Mouse (Mus musculus) thymus, postnatal 0 days (tissue): ENCODE data around the gene Lix1l. TPM values are rescaled to one million over a fixed set of nuclear protein-coding genes. Genes with fewer than 3 reads are reported as not detected.

Source experiments
- DNase-seq: peaks from one replicate; pipeline ENCODE4 v3.0.0-alpha.2; 2015; ENCODE audit warnings: low spot score
- polyA plus RNA-seq: library from polyadenylated mRNA; unstranded; fragments of >200 nt; fragmentation: Nextera tagmentation; extraction: Ambion mirVana; gene quantifications from 2 replicates; pipeline ENCODE4 v1.2.1, GENCODE M21; 2015

The Lix1l gene
- 1.7 TPM in 2 replicates for polyA plus RNA-seq

DNA sequence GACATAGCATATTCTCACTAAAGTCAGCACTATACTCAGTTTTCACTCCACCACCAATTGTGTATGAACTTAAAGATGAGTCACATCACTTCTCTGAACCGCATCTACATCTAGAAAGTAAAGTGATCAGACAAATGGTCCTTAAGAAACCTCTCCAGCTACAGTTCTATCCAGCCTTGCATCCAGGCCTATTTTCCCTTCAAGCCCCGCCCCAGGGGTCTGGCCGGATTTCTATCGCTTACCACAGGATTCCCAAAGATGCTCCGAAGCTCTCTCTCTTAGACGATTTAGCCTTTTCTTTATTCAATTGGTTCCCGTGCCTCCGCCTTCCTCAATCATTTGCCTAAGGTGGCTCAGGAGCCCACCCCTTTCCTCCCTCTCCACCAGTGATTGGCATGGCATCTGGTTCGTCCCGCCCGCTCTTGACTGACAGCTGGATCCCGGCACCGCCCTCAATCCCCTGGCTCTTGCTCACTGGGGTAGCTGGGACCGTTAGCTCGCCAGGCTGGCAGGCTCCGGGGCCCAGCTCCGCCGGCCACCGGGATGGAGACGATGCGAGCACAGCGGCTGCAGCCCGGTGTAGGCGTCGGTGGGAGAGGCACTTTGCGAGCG is at the start of gene Lix1l:
Gene Lix1l, plus strand, starts transcription at position 511 of the 612 bp plus-strand sequence.
- peak; percentile 92 for DNase-seq

DNA sequence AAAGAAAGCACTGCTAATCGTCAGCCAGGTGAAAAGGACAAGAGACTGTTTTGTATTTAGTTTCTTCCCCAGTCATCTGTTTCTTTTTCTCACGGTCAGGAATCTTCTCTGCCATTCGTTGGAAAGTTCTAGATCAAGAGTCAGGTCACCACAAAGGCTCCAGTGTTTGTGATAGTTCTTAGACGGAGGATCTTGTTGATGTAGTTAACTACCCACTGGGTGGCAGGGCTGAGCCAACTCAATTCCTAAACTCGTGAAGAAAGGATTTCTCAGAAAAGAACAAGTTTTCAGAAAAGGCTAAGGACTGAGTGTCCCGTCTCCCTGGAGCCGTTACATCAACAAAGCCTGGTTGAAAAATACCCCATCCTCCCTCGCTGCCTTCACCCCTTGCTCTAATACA is 49.7 kb upstream of the Lix1l start:
- peak; percentile 67 for DNase-seq

DNA sequence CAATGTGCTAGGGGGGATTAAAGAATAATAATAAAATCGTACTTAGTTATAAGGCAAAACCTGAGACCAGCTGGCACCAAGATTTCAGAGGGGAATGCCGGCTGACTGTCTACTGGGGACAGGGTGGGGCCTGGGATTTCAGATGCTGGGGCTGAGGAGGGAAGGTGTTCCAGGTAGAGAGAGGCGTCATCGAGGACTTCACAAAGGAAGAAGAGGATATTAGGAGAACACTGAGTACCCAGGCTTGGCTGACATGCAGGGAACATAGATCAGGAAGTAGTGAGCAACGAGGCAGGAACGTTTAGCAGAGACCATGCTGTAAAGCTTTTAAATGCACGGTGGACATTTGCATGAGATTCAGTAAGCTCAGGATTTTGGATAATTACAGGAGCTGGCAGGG is 49.1 kb upstream of the Lix1l start:
- DNase-seq, result no peak

DNA sequence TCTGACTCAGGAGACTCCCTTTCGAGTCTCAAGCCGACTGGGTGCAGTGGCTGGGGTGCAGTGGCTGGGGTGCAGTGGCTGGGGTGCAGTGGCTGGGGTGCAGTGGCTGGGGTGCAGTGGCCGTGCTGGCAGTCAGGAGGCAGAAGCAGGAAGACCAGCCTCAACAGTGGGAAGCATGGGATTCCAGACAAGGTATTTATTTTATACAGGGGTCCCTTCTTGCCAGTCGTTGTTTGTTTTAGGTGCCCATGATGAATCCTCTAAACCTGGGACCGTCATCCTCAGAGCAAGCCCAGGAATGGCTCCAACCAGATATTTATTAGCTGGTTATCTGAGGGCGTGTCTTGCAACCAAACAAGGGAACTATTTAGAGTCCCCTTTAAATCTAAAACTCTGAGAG is 47.3 kb upstream of the Lix1l start:
- no peak for DNase-seq

DNA sequence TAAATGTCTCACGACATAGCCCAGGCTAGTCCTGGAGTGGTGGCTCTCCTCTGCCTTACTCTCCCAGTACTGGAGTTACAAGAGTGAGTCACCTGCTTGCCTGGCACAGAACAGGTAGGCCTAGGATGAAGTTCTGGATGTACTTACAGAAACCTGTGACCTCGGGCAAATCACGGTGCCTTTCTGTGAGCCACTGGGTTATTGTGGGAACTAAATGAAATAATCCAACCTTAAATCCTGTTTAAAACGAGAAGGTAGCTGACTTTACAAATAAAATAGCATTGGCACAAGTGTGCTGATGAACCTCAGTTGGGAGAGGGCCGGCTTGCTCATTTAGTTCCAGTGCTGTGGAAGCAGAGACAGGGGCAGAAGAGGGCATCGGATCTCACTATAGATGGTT is 46.7 kb upstream of the Lix1l start:
- DNase-seq, result no peak

DNA sequence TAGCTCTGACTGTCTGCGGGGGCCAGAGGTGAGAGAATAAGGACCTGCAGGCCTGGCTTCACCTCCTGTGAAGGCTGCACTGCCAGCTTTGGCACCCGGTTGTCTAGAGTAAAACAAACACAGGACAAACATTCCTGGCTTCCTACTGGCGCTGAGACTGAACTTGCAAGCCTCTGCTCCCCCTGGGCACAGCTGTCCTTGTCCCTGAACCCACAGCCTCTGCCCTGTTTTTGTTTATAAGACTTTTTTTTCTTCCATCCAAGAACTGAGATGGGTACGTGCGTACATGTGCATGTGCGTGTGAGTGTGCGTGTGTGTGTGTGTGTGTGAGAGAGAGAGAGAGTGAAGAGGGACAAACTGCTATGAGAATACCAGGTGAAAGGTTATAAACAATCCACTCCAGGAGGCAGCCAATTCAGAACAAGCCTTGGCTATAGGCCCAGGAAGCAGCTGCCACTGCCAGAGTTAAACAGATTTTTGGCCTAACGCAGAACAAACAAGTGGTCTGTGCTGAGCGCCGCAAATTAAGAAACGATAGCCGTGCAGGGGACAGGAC is 45.8 kb upstream of the Lix1l start:
- DNase-seq, result peak; percentile 43

DNA sequence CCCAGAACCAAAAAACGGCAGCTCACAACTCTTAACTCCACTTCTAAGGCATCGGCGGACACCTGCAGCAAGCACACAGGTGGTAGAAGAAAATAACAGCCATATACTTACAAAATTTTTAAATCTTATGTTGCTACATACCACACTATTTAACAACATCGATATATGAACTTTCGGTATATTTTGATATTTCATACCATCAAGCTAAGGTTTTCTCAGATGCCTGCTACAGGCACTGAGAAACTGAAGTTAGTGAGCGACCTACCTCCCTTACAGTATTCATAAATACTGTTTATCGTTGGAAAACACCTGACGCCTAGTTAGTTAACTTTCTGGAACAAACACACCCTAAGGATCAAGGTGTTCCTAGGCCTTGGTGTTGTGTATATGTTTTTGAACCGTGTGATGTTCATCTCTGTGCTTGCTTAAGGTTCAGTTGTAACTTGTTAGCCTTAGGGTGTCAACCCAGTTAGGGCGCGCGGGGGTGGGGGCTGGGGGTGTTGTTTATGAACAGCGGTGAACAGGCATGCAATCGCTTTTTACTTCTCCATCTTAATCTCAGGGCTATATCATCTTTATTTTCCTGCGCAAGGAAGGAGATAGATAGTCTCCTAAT is 44.8 kb upstream of the Lix1l start:
- peak; percentile 37 for DNase-seq

DNA sequence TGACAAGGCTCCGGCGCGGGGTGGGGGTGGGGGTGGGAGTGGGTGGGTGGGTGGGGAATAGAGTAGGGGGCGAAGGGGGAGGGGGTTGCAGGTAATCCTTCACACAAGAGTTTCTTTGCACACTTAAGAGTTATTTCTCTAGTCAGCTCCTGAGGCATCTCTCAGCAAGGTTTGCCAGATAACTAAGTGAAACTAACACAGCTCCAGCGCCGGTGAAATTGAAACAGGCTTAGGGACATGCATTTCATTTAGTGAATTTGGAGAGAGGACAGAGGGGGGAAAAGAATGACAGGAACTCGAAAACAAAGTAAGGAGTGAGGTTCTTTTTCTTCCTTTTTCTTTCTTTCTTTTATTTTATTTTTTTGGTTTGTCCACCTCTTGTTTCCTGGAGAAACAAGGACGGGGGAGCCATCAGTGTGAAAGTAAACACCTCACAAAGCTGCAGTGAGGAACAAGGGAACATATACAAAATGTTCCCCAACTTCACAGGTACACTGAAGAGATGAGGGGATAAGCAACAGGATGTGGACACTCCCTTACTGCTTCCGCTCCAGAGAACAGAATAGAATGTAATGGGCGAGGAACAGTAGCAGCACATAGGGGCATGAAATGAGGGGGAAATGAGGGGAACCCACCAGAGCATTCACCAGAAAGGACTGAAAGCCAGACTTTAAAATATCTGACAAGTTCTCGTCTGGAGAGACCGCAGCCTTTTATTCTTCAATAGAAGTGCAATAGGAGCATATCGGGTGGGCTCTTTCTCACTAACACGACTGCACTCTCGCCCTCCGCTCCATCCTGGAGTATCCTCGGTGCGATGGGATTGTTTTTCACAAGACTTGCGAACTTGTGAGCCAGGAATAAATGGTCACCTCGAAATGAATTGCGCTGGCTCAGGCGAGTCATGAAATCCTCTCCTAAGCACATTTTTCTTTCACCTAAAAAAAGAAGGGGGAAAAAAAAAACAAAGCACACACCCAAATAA is 44.0 kb upstream of the Lix1l start:
- peak; percentile 79 for DNase-seq

DNA sequence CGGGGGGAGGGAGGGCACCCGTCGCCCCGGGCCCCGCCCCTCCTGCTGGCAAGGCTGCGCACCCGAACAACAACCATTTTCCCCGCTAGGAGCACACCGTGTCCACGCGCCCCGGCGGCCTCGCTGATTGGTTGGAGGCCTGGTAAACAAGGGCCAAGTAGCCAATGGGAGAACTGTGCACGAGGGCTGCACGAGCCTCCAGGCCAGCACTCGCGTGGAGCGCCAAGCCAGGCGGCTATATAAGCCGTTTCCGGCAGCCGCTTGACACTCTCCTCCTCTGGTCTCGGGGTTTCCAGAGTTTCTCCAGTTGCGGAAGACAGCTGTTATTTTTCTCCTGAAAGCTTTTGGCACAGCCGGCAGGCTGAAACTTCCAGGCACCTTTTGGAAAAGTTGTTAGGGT is 43.3 kb upstream of the Lix1l start, which contains the start of gene Txnip:
Gene Txnip, plus strand, starts transcription at position 264 of the 400 bp plus-strand sequence.
- DNase-seq, result peak; percentile 100

DNA sequence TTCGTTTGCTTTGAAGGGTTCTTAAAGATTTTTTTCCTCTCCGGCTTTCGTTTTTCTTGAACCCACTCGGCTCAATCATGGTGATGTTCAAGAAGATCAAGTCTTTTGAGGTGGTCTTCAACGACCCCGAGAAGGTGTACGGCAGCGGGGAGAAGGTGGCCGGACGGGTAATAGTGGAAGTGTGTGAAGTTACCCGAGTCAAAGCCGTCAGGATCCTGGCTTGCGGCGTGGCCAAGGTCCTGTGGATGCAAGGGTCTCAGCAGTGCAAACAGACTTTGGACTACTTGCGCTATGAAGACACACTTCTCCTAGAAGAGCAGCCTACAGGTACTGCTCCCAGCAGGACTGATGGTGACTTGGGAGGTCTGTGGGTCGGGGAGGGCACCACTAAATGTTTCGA is 42.8 kb upstream of the Lix1l start:
- no peak for DNase-seq

DNA sequence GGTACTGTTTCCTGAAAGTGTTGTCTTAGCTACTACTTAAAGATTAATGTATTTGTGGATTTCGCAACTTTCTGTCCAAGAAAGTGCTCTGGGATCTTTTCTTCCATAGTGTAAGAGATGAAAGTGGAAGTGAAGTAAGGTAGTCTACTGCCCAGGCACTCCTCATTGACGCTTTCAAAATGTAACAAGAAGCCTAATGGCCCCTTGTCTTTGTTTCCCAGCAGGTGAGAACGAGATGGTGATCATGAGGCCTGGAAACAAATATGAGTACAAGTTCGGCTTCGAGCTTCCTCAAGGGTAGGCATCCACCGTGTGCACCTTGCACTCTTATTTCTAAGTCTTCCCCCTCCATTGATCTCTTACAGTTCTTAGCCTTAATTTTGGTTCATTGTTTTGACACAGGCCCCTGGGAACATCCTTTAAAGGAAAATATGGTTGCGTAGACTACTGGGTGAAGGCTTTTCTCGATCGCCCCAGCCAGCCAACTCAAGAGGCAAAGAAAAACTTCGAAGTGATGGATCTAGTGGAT is 42.2 kb upstream of the Lix1l start:
- DNase-seq, result peak; percentile 44

DNA sequence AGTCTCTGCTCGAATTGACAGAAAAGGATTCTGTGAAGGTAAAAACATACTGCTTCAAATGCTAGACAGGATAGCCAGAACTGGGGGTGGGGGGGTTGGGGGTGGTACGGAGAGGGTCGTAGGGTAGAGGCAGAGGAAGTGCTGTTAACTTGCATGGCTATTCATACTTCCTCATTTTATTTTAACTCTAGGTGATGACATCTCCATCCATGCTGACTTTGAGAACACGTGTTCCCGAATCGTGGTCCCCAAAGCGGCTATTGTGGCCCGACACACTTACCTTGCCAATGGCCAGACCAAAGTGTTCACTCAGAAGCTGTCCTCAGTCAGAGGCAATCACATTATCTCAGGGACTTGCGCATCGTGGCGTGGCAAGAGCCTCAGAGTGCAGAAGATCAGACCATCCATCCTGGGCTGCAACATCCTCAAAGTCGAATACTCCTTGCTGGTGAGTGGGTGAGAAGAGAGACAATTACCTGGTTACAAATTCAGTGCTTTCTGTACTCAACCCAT is 41.5 kb upstream of the Lix1l start:
- no peak for DNase-seq

DNA sequence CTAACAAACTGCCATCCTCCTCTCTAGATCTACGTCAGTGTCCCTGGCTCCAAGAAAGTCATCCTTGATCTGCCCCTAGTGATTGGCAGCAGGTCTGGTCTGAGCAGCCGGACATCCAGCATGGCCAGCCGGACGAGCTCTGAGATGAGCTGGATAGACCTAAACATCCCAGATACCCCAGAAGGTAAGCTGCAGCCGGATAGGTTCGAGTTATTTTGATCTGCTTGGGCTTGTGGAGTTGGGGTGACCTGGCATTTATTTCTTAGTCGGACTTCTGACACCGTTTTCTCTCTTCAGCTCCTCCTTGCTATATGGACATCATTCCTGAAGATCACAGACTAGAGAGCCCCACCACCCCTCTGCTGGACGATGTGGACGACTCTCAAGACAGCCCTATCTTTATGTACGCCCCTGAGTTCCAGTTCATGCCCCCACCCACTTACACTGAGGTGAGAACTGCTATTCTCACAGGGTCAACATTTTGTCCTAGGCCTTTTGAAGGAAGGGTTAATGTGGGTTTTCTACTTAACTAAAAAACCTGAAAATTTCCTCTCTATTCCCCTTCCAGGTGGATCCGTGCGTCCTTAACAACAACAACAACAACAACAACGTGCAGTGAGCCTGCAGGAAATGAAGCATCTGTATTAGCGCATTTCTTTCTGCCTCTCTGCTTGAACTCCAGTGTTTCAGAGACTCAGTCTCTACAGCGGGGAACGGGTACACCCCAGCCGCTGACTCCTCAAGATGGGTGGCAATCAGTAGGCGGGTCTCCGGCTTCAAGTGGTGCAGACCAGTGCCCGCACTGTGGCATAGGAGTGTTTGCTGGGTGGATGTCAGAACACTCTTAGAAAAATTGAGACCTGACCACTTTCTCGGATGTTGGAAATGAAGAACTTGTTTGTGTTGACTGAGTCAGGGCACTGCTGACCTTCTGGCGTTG is 40.8 kb upstream of the Lix1l start:
- DNase-seq, result no peak

DNA sequence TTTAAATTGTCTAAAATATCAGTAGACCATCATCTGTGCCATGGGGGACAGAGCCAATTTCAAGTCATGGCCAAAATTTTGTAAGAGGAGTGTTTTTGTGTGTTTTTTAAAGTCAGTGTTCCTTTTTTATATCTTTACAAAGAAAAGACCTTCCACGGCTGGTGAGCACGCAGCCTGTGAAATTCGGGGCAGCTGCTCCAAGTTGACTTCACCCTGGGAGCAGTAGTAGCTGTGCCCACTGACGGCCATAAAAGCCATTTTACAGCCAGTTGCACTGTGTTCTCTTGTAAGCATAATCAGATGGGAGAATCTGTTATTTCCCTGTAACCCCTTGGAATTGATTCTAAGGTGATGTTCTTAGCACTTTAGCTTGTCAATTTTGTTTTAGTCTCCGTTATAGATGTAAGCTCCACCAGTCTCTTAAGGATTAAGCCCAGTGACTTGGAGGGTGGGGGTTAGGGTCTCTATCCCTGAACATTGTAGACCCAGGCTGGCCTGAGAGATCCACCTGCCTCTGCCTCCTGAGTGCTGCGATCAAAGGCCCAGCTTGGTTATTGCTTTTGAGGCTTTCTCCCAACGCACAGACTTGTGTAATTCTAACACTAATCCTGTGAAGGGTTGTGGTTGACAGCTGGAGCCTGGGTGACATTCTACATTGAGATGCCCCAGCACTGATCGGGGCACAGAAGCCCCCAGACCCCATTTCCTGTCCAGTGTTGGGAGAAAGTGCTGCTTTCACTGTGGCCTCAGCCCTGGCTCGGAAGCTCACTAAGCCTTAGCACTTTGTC is 39.9 kb upstream of the Lix1l start:
- no peak for DNase-seq

DNA sequence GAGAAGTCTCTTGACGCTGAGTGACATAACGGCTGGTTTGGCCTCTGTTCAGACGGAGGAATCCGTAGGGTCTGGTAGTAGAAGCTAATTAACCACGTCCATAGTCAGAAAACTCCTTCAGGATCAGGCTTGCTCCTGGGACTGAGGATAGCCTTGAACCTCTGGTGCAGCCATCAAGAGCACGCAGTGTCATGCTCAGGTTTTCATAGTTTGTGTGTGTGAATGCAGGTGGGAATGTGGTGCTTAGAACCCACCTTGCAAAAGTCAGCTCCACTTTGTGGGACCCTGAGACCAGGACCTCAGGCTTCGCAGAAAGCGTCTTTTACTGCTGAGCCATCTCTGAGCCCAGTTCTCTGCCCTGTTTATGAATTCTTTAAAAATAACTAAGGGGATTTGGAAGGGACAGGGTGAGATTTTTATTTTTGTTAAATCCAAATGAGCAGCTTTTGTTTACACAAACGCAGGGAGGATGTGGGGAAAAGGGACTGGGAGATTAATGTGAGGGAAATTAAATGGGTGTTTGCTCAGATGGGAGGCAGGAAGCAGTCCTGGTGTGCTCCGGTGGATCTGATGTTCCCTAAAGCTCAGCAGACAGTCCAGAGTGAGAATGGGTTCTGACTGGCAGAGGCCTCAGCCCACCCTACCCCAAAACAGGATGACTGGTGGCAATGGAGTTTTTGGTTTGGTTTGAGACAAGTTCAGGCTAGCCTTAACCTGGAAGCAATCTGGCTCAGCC is 38.8 kb upstream of the Lix1l start:
- no peak for DNase-seq

DNA sequence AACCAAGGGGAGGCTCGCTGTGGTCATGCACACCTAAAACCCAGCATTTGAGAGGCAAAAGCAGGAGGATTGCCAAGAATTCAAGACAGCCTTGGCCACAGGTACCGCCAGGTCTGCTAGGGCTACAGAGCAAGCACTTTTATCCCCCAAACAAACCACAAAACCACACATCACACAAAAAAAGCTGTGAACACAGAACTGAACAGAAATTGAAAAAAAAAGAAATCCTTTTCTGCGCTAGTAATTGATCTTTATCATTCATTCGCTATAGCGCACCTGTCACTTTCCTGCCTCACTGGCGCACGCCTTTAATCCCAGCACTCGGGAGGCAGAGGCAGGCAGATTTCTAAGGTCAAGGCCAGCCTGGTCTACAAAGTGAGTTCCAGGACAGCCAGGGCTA is 37.7 kb upstream of the Lix1l start:
- DNase-seq, result peak; percentile 33

DNA sequence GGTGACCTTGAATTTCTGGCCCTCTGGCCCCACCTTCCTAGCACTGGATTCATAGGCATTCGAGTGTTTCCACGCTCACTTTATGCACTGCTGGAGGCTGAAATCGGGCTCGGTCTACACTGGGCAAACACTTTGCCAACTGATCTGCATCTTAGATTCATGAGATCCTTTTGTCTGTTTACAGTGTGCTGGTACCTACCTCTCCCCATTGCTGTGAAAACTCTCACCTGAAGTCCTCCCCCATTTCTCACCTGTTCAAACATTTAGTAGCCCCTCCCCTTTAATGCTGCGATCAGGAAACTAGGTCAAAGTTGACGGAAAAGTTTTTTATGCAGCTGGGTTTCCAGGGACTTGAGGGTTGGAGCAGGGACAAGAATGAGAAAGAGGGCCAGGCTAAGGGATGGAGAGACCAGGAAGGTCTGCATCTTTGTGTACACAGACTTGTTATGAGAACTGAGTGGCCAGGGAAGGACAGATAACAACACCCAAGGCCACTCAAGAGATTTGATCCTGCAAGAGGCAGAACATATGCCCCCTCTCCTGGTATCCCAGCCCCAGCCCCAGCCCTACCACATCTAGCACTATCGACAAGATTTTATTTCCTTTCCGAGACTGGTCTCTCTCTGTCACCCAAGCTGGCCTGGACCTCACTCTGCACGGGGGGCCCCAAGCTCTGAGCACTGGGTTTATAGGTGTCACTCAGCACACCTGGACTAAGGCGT is 36.9 kb upstream of the Lix1l start:
- DNase-seq, result no peak

DNA sequence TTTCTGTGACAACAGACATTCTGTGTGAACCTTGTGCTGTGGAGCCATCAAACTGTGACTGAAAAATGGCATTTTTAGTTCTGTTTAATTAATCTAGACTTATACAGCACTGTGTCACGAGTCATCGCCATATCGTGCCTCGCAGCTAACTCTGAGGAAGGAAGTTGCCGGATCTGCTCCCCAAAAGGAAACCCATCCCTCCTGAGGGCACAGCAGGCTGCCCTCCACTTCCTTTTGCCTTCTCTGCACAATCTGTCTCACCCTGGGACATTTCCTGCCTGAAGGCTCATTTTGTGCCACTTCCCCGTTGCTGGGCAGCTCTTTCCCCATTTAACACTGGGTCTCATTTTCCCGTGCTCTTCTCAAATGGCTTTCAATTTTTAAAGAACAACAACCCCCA is 36.3 kb upstream of the Lix1l start:
- peak; percentile 62 for DNase-seq
